Mouse (Mus musculus): ENCODE results near the gene Psd. TPM values are rescaled to one million over a fixed set of nuclear protein-coding genes. Genes with fewer than 3 reads are reported as not detected.

The Psd gene
- polyA plus RNA-seq, 1 experiment from 2014 or later: 127 TPM

DNA sequence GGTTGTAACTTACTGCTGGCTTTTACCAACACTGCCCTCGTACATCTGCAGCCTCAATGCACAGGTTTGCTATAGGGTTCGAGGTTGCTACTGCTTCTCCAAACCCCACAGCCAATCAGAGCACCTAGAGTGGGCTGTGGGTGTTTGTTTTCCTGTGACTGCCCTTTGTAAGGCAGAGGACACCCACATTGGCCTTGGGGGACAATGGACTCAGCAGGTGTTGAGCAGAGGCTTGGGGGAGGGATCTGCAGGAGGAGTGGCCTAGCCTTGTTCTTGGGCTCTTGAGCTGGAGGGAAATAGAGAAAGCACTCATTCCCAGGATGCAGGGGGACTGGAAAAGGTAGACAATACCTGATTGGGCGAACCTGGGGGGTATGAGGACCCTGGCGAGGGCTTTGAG lies 31.4 kb upstream of the Psd start:
- H3K36me3 ChIP-seq (ENCODE audit: control insufficient read depth, insufficient read depth, low read length): no peaks in the 10 kb centered on the region
- H3K4me2 ChIP-seq (ENCODE audit: low read depth, low read length): no peak overlapping the region
- H3K4me3 ChIP-seq (ENCODE audit: low read depth, low read length): no peak overlapping the region
- H3K9me3 ChIP-seq (ENCODE audit: control insufficient read depth, low read length): no peaks in the 10 kb centered on the region
- no peak overlapping the region for H3K27ac ChIP-seq (ENCODE audit: low read depth, low read length)
- H3K9ac ChIP-seq (replicated peaks; ENCODE audit: low read depth, low read length): no peak overlapping the region
- WGBS: 64% methylated on average over 4 of the region's 4 CpGs
- no peaks in the 10 kb centered on the region for H3K27me3 ChIP-seq (ENCODE audit: control insufficient read depth, insufficient read depth, low read length)
- H3K4me1 ChIP-seq (ENCODE audit: control insufficient read depth, insufficient read depth, low read length): no peaks in the 10 kb centered on the region; the same call in 1 of the 2 replicates
- ATAC-seq (ENCODE audit: low read depth): no peak

GRCm38 (mm10) chr19:46357344-46358280 lies 30.7 kb upstream of the Psd start:
- Histone ChIP-seq H3K9me3 (ENCODE audit: control insufficient read depth, low read length) (no peaks in the 10 kb centered on the region), H3K27me3 (ENCODE audit: control insufficient read depth, insufficient read depth, low read length) (no peaks in the 10 kb centered on the region), H3K27ac (ENCODE audit: low read depth, low read length) (no peak overlapping the region), H3K4me2 (ENCODE audit: low read depth, low read length) (peak overlapping the region; percentile 79), H3K4me3 (ENCODE audit: low read depth, low read length) (peak overlapping the region; percentile 50), H3K4me1 (ENCODE audit: control insufficient read depth, insufficient read depth, low read length) (no peaks in the 10 kb centered on the region; the same call in 1 of the 2 replicates), H3K36me3 (ENCODE audit: control insufficient read depth, insufficient read depth, low read length) (no peaks in the 10 kb centered on the region), H3K9ac (replicated peaks; ENCODE audit: low read depth, low read length) (peak overlapping the region; percentile 63; the same call in 1 of the 2 replicates)
- ATAC-seq (ENCODE audit: low read depth): 0 out of 2 replicates have a peak, but pooled peaks have one; percentile 15
- WGBS: 19% methylated on average over 25 of the region's 25 CpGs

GRCm38 (mm10) chr19:46356701-46357138 lies 29.8 kb upstream of the Psd start:
- H3K27me3 ChIP-seq (ENCODE audit: control insufficient read depth, insufficient read depth, low read length): no peaks in the 10 kb centered on the region
- no peaks in the 10 kb centered on the region; the same call in 1 of the 2 replicates for H3K4me1 ChIP-seq (ENCODE audit: control insufficient read depth, insufficient read depth, low read length)
- ATAC-seq (ENCODE audit: low read depth): peak; percentile 93
- H3K9me3 ChIP-seq (ENCODE audit: control insufficient read depth, low read length): no peaks in the 10 kb centered on the region
- peak overlapping the region; percentile 50 for H3K4me3 ChIP-seq (ENCODE audit: low read depth, low read length)
- no peaks in the 10 kb centered on the region for H3K36me3 ChIP-seq (ENCODE audit: control insufficient read depth, insufficient read depth, low read length)
- WGBS: under 1% methylated on average over 29 of the region's 29 CpGs
- H3K9ac ChIP-seq (replicated peaks; ENCODE audit: low read depth, low read length): peak overlapping the region; percentile 63
- peak overlapping the region; percentile 79 for H3K4me2 ChIP-seq (ENCODE audit: low read depth, low read length)
- no peak overlapping the region for H3K27ac ChIP-seq (ENCODE audit: low read depth, low read length)

DNA sequence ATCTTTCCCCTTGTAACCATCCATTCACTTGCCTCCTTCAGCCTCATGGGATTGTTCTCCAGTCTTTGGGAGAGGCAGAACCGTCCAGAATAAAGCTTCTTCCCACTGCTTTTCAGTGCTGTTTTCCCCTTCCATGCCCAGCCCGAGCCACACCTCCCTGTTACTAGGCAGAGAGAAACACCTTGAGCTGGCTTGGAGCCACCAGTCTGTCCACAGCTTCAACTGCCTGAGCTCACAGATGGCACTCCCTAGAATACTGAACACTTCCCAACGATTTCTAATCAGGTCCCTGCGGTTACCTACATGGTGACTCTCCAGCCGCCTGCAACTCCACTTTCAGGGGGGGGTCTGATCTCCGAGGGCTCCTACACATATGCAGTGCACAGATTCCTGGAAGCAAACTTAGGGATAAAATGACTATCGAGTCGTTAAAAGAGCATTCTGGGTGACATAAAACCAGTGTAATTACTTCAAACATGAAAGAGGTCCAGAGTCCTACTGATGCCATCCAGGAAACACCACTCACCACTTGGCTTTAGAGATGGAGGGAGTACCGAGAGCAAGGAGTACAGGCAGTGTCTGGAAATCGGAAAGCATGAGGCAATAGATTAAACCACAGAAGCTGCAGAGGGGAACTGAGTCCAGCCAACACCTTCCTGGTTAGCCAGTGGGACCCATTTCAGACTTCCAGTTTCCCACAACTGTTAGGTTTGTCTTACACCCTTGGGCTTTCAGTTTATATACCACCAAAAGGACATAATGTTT lies 23.4 kb upstream of the Psd start, which contains the start of gene 2310034G01Rik:
2310034G01Rik (minus strand) TSS at position 135 of the 765 bp plus-strand sequence.
- no peak for ATAC-seq (ENCODE audit: low read depth)
- H3K9me3 ChIP-seq (ENCODE audit: control insufficient read depth, low read length): no peaks in the 10 kb centered on the region
- whole genome bisulfite sequencing: 66% methylated on average over 10 of the region's 10 CpGs

GRCm38 (mm10) chr19:46349550-46349949 lies 22.6 kb upstream of the Psd start:
- WGBS: 31% methylated on average over 6 of the region's 6 CpGs
- H3K4me2 ChIP-seq (ENCODE audit: low read depth, low read length): peak overlapping the region; percentile 90
- H3K4me3 ChIP-seq (ENCODE audit: low read depth, low read length): peak overlapping the region; percentile 69
- H3K9ac ChIP-seq (replicated peaks; ENCODE audit: low read depth, low read length): peak overlapping the region; percentile 88
- no peaks in the 10 kb centered on the region for H3K9me3 ChIP-seq (ENCODE audit: control insufficient read depth, low read length)
- no peaks in the 10 kb centered on the region for H3K36me3 ChIP-seq (ENCODE audit: control insufficient read depth, insufficient read depth, low read length)
- peaks cover 12% of the 10 kb centered on the region for H3K4me1 ChIP-seq (ENCODE audit: control insufficient read depth, insufficient read depth, low read length)
- H3K27me3 ChIP-seq (ENCODE audit: control insufficient read depth, insufficient read depth, low read length): no peaks in the 10 kb centered on the region; the same call in 1 of the 2 replicates
- no peak overlapping the region for H3K27ac ChIP-seq (ENCODE audit: low read depth, low read length)
- 0 out of 2 replicates have a peak, but pooled peaks have one; percentile 9 for ATAC-seq (ENCODE audit: low read depth)

More for the DNA sequence above, 23.4 kb upstream of the Psd start, which contains the start of gene 2310034G01Rik:
- H3K4me3 ChIP-seq (ENCODE audit: low read depth, low read length): peak within 1 kb of the TSS; percentile 69
- peak within 1 kb of the TSS; percentile 88 for H3K9ac ChIP-seq (replicated peaks; ENCODE audit: low read depth, low read length)
- peak within 1 kb of the TSS; percentile 94 for H3K27ac ChIP-seq (ENCODE audit: low read depth, low read length)
- H3K27me3 ChIP-seq (ENCODE audit: control insufficient read depth, insufficient read depth, low read length): no peaks in the 10 kb centered on the region; the same call in 1 of the 2 replicates
- peak within 1 kb of the TSS; percentile 90 for H3K4me2 ChIP-seq (ENCODE audit: low read depth, low read length)
- peaks cover 12% of the 10 kb centered on the region for H3K4me1 ChIP-seq (ENCODE audit: control insufficient read depth, insufficient read depth, low read length)
- H3K36me3 ChIP-seq (ENCODE audit: control insufficient read depth, insufficient read depth, low read length): no peaks in the 10 kb centered on the region

DNA sequence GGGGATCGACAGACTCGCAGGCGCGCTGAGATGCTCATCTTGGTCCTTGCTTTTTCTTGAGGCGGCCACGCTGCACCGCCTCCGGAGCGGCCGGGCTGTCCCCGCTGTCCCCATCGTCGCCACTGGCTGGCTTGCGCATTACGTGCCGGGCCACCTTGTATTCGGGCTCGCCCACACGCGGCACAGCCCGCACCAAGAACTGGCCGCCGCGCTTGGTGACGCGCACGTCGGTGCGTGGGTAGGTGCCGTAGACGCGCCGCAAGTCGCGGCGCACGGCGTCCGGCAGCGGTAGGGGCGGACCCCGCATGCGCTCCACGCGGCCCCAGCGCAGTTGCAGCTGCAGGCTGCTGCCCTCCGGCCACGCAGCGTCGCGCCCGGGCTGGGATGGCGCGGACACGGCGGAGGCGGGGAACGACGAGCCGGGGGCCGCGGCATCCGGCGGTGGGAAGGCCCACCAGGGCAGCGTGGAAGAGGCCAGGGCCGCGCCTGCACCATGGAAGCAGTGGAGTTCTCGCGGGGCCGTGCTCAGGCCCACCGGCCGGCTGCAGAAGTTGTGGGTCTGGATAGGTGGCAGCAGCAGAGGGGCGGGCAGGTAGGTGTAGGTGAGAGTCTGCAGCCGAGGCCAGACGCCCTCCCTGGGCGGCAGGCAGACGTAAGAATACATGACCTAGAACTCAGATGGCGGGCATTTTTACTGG lies 22.0 kb upstream of the Psd start:
- Histone ChIP-seq H3K36me3 (ENCODE audit: control insufficient read depth, insufficient read depth, low read length) (no peaks in the 10 kb centered on the region), H3K9ac (replicated peaks; ENCODE audit: low read depth, low read length) (peak overlapping the region; percentile 88), H3K4me3 (ENCODE audit: low read depth, low read length) (peak overlapping the region; percentile 69), H3K27me3 (ENCODE audit: control insufficient read depth, insufficient read depth, low read length) (no peaks in the 10 kb centered on the region; the same call in 1 of the 2 replicates), H3K4me1 (ENCODE audit: control insufficient read depth, insufficient read depth, low read length) (peaks cover 12% of the 10 kb centered on the region), H3K27ac (ENCODE audit: low read depth, low read length) (peak overlapping the region; percentile 94), H3K9me3 (ENCODE audit: control insufficient read depth, low read length) (no peaks in the 10 kb centered on the region), H3K4me2 (ENCODE audit: low read depth, low read length) (peak overlapping the region; percentile 90)
- peak; percentile 96 for ATAC-seq (ENCODE audit: low read depth)
- WGBS: under 1% methylated on average over 77 of the region's 78 CpGs

- H3K9me3 ChIP-seq (ENCODE audit: control insufficient read depth, low read length): no peaks in the 10 kb centered on the region
- H3K4me2 ChIP-seq (ENCODE audit: low read depth, low read length): peak overlapping the region; percentile 90
- H3K9ac ChIP-seq (replicated peaks; ENCODE audit: low read depth, low read length): peak overlapping the region; percentile 88
- peaks cover 12% of the 10 kb centered on the region for H3K4me1 ChIP-seq (ENCODE audit: control insufficient read depth, insufficient read depth, low read length)
- H3K4me3 ChIP-seq (ENCODE audit: low read depth, low read length): peak overlapping the region; percentile 69
- no peaks in the 10 kb centered on the region; the same call in 1 of the 2 replicates for H3K27me3 ChIP-seq (ENCODE audit: control insufficient read depth, insufficient read depth, low read length)
- 28% methylated on average over 14 of the region's 14 CpGs for WGBS
- no peaks in the 10 kb centered on the region for H3K36me3 ChIP-seq (ENCODE audit: control insufficient read depth, insufficient read depth, low read length)
- H3K27ac ChIP-seq (ENCODE audit: low read depth, low read length): peak overlapping the region; percentile 94
- no peak for ATAC-seq (ENCODE audit: low read depth)
Measured at GRCm38 (mm10) chr19:46347936-46348668, 21.1 kb upstream of the Psd start.

DNA sequence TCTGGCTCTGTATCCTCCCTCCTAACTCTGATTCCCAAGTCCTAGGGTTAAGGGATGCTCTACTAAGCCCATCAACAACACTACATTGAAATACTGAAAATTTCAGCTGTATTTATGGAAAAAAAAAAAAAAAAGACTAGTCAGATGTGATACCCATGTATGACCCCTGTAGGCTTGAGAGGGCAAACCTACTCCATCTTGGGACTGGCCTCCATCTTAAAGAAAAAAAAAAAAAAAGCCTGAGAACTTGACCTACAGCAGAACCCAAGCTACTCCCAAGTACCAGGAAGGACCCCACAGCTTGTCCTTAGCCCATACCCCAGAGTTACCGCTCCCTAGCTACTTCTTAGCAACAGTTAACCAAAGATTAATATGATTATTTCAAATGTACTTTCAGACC lies 20.2 kb upstream of the Psd start:
- Histone ChIP-seq H3K27ac (ENCODE audit: low read depth, low read length) (no peak overlapping the region), H3K4me2 (ENCODE audit: low read depth, low read length) (no peak overlapping the region), H3K36me3 (ENCODE audit: control insufficient read depth, insufficient read depth, low read length) (no peaks in the 10 kb centered on the region), H3K4me1 (ENCODE audit: control insufficient read depth, insufficient read depth, low read length) (peaks cover 12% of the 10 kb centered on the region), H3K27me3 (ENCODE audit: control insufficient read depth, insufficient read depth, low read length) (no peaks in the 10 kb centered on the region; the same call in 1 of the 2 replicates), H3K9ac (replicated peaks; ENCODE audit: low read depth, low read length) (no peak overlapping the region), H3K4me3 (ENCODE audit: low read depth, low read length) (no peak overlapping the region), H3K9me3 (ENCODE audit: control insufficient read depth, low read length) (no peaks in the 10 kb centered on the region)
- WGBS: 88% methylated on average over 1 of the region's 1 CpGs
- no peak for ATAC-seq (ENCODE audit: low read depth)
